Mouse (Mus musculus): ENCODE results near the gene Ptpn5. TPM values are rescaled to one million over a fixed set of nuclear protein-coding genes. Genes with fewer than 3 reads are reported as not detected.

The Ptpn5 gene
- total and polyA plus RNA-seq, 2 experiments = 0.02 TPM; not detected in 1

- DNase-seq (ENCODE audit: extremely low read depth, low read depth, low spot score) = no peak
- WGBS = 71% methylated on average over 3 of the region's 3 CpGs
- no peak overlapping the region for H3K27ac ChIP-seq (replicated peaks; ENCODE audit: insufficient read depth, low read depth, low read length)
- H3K79me2 ChIP-seq (ENCODE audit: control insufficient read depth, insufficient read depth, low read length) = no peaks in the 10 kb centered on the region
- no peak overlapping the region for H3K9ac ChIP-seq (ENCODE audit: low read depth, low read length)
- H3K36me3 ChIP-seq (ENCODE audit: control insufficient read depth, insufficient read depth, low read length) = no peaks in the 10 kb centered on the region
- H3K4me3 ChIP-seq (ENCODE audit: insufficient read depth, low read depth, low read length) = no peak overlapping the region
- H3K4me1 ChIP-seq (ENCODE audit: control insufficient read depth, insufficient read depth, low read length) = no peaks in the 10 kb centered on the region
- TF ChIP-seq POLR2A (IDR thresholded peaks at IDR 0.05; ENCODE audit: extremely low read depth, insufficient read depth, low read length) (no peak), CTCF (IDR thresholded peaks at IDR 0.05; ENCODE audit: low read depth, low read length) (no peak)
- H3K27me3 ChIP-seq (ENCODE audit: control insufficient read depth, insufficient read depth, low read length) = no peaks in the 10 kb centered on the region
These were observed 52.6 kb downstream of the Ptpn5 start for GRCm38 (mm10) chr7:47080868-47081267.

GRCm38 (mm10) chr7:47077451-47077850 lies 56.0 kb downstream of the Ptpn5 start:
- Histone ChIP-seq H3K27me3 (ENCODE audit: control insufficient read depth, insufficient read depth, low read length) (no peaks in the 10 kb centered on the region), H3K27ac (replicated peaks; ENCODE audit: insufficient read depth, low read depth, low read length) (no peak overlapping the region), H3K9ac (ENCODE audit: low read depth, low read length) (no peak overlapping the region), H3K36me3 (ENCODE audit: control insufficient read depth, insufficient read depth, low read length) (no peaks in the 10 kb centered on the region), H3K4me1 (ENCODE audit: control insufficient read depth, insufficient read depth, low read length) (no peaks in the 10 kb centered on the region), H3K79me2 (ENCODE audit: control insufficient read depth, insufficient read depth, low read length) (no peaks in the 10 kb centered on the region), H3K4me3 (ENCODE audit: insufficient read depth, low read depth, low read length) (no peak overlapping the region)
- 74% methylated on average over 8 of the region's 8 CpGs for WGBS
- TF ChIP-seq POLR2A (IDR thresholded peaks at IDR 0.05; ENCODE audit: extremely low read depth, insufficient read depth, low read length) = no peak
- peak; percentile 42; the same call in 1 of the 2 replicates for TF ChIP-seq CTCF (IDR thresholded peaks at IDR 0.05; ENCODE audit: low read depth, low read length)
- no peak for DNase-seq (ENCODE audit: extremely low read depth, low read depth, low spot score)

DNA sequence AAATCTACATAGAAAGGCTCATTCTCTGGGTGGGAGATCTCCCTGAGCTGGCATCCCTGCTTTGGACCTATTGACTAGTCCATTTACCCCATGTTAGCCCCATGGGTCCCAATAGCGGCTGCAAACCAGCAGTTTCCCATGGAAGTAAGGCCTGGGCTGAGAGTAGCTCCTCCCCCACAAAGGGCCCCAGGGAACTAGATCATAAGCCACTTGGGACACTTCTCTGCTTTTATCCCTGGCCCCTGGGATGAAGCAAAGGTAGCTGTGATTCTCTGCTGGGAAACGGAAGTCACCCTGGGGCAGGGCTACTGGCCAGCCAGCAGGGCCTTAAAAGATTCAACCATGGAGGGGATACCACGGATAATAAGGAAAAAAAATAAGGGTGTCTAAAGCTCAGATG lies 56.8 kb downstream of the Ptpn5 start:
- no peaks in the 10 kb centered on the region for H3K79me2 ChIP-seq (ENCODE audit: control insufficient read depth, insufficient read depth, low read length)
- DNase-seq (ENCODE audit: extremely low read depth, low read depth, low spot score) = no peak
- TF ChIP-seq POLR2A (IDR thresholded peaks at IDR 0.05; ENCODE audit: extremely low read depth, insufficient read depth, low read length) (no peak), CTCF (IDR thresholded peaks at IDR 0.05; ENCODE audit: low read depth, low read length) (no peak)
- H3K9ac ChIP-seq (ENCODE audit: low read depth, low read length) = no peak overlapping the region
- WGBS = 90% methylated on average over 3 of the region's 3 CpGs
- H3K4me3 ChIP-seq (ENCODE audit: insufficient read depth, low read depth, low read length) = no peak overlapping the region
- H3K27ac ChIP-seq (replicated peaks; ENCODE audit: insufficient read depth, low read depth, low read length) = no peak overlapping the region
- no peaks in the 10 kb centered on the region for H3K27me3 ChIP-seq (ENCODE audit: control insufficient read depth, insufficient read depth, low read length)
- H3K36me3 ChIP-seq (ENCODE audit: control insufficient read depth, insufficient read depth, low read length) = no peaks in the 10 kb centered on the region
- H3K4me1 ChIP-seq (ENCODE audit: control insufficient read depth, insufficient read depth, low read length) = no peaks in the 10 kb centered on the region

DNA sequence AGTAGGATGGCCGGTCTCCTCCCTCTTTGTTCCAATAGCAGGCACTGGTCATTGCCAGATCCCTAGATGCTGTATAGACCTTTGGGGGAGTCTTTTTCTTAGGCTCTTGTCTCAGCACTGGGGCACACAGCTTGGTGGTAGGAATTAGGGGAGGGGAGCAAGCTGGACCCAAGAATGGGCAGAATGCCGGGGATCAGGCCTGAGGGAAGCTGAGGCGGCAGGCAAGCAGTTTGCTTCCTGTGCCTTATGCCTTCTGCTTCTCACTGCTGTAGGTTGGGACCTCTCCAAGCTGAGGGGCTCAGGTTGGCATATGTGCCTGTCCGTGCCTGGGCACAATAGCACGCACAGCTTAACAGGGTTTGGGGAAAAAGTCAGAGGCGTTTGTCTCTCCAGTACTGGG lies 57.3 kb downstream of the Ptpn5 start:
- Histone ChIP-seq H3K36me3 (ENCODE audit: control insufficient read depth, insufficient read depth, low read length) (no peaks in the 10 kb centered on the region), H3K79me2 (ENCODE audit: control insufficient read depth, insufficient read depth, low read length) (no peaks in the 10 kb centered on the region), H3K9ac (ENCODE audit: low read depth, low read length) (no peak overlapping the region), H3K4me3 (ENCODE audit: insufficient read depth, low read depth, low read length) (no peak overlapping the region), H3K27me3 (ENCODE audit: control insufficient read depth, insufficient read depth, low read length) (no peaks in the 10 kb centered on the region), H3K27ac (replicated peaks; ENCODE audit: insufficient read depth, low read depth, low read length) (no peak overlapping the region), H3K4me1 (ENCODE audit: control insufficient read depth, insufficient read depth, low read length) (no peaks in the 10 kb centered on the region)
- TF ChIP-seq POLR2A (IDR thresholded peaks at IDR 0.05; ENCODE audit: extremely low read depth, insufficient read depth, low read length) = no peak
- no peak for TF ChIP-seq CTCF (IDR thresholded peaks at IDR 0.05; ENCODE audit: low read depth, low read length)
- 95% methylated on average over 6 of the region's 6 CpGs for WGBS
- no peak for DNase-seq (ENCODE audit: extremely low read depth, low read depth, low spot score)

DNA sequence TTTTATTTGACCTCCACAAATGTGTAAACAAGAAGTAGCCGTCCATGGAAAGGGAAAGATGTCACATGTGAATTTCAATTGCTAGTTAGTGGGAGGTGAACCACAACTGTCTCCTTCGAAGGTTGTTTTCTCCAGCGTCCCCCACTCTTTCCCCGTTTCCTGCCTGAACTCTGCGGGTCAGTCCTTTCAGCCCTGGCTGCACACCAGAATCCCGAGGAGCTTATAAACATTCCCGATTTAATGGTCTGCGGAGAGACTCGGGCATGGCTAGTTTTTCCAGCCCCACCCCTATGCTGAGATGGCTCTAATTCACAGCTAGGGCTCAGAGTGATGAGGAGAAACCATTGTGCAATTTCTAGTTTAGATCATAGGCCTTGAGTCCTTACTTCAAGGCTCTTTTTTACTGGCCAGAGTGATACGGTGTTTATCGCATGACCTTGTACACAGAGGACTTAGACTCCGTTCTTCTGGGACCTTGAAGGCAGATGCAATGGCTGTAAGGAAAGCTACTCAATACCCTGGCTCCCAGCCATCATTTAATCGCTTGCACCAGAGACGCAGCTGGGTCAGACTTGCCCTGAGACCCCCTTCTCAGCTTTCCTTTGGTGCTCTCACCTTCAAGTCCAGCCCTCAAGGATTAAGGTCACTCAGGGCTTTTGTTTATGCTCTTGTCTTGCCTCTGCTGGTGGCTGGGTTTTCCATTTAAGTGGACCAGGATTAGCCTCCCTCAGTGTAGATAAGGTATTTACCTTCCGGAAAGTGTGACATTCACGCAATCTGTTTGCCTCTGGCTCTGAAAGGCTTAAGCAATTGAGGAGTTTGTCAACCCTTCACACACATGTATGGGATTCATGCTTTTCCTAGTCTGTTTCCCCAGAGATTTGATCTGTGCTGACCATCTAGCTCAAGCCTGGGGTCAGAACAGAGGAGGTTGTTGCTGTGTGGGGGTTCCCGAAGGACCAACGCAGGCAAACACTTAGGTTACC lies 59.7 kb downstream of the Ptpn5 start:
- H3K9ac ChIP-seq (ENCODE audit: low read depth, low read length) = no peak overlapping the region
- no peak for TF ChIP-seq POLR2A (IDR thresholded peaks at IDR 0.05; ENCODE audit: extremely low read depth, insufficient read depth, low read length)
- TF ChIP-seq CTCF (IDR thresholded peaks at IDR 0.05; ENCODE audit: low read depth, low read length) = no peak
- 40% methylated on average over 18 of the region's 18 CpGs for WGBS
- H3K79me2 ChIP-seq (ENCODE audit: control insufficient read depth, insufficient read depth, low read length) = no peaks in the 10 kb centered on the region
- no peaks in the 10 kb centered on the region for H3K36me3 ChIP-seq (ENCODE audit: control insufficient read depth, insufficient read depth, low read length)
- no peak overlapping the region for H3K4me3 ChIP-seq (ENCODE audit: insufficient read depth, low read depth, low read length)
- H3K4me1 ChIP-seq (ENCODE audit: control insufficient read depth, insufficient read depth, low read length) = no peaks in the 10 kb centered on the region
- no peak overlapping the region for H3K27ac ChIP-seq (replicated peaks; ENCODE audit: insufficient read depth, low read depth, low read length)
- H3K27me3 ChIP-seq (ENCODE audit: control insufficient read depth, insufficient read depth, low read length) = no peaks in the 10 kb centered on the region
- no peak for DNase-seq (ENCODE audit: extremely low read depth, low read depth, low spot score)

DNA sequence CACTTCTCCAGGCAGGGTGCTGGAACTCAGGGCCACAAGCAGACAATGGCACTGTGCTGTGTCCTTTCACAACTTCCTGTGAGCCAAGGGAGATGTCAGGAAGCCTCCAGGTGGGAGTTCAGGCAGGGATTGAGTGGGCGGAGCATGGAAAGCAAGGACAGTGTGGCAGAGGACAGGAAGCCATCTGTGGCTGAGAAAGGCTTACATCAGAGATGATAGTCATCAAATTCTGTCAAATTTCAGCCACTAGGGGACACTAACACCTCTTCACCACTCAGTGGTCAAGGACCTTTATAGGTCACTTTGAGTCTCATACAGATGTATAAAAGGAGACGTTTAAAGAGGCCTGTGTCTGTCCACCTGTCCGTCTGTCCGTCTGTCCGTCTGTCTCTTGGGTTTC lies 60.9 kb downstream of the Ptpn5 start:
- DNase-seq (ENCODE audit: extremely low read depth, low read depth, low spot score) = no peak
- 80% methylated on average over 5 of the region's 5 CpGs for WGBS
- no peak overlapping the region for H3K9ac ChIP-seq (ENCODE audit: low read depth, low read length)
- TF ChIP-seq POLR2A (IDR thresholded peaks at IDR 0.05; ENCODE audit: extremely low read depth, insufficient read depth, low read length) = no peak
- TF ChIP-seq CTCF (IDR thresholded peaks at IDR 0.05; ENCODE audit: low read depth, low read length) = no peak
- H3K4me3 ChIP-seq (ENCODE audit: insufficient read depth, low read depth, low read length) = no peak overlapping the region
- H3K36me3 ChIP-seq (ENCODE audit: control insufficient read depth, insufficient read depth, low read length) = no peaks in the 10 kb centered on the region
- no peaks in the 10 kb centered on the region for H3K27me3 ChIP-seq (ENCODE audit: control insufficient read depth, insufficient read depth, low read length)
- H3K4me1 ChIP-seq (ENCODE audit: control insufficient read depth, insufficient read depth, low read length) = no peaks in the 10 kb centered on the region
- no peak overlapping the region for H3K27ac ChIP-seq (replicated peaks; ENCODE audit: insufficient read depth, low read depth, low read length)
- H3K79me2 ChIP-seq (ENCODE audit: control insufficient read depth, insufficient read depth, low read length) = no peaks in the 10 kb centered on the region
